Comparison of ENCODE assay signal across 22 mouse cellular contexts in genomic region chr14:47386125-47386524, GRCm38 (mm10). TPM values are rescaled to one million over a fixed set of nuclear protein-coding genes. Genes with fewer than 3 reads are reported as not detected.
A peak's percentile ranks its signal among the peaks of the same experiment; 100 is the strongest.
DNase-seq lines count a peak whose midpoint lies in the region; ATAC-seq and TF ChIP-seq lines count a peak whose summit lies in the region.
"Had no signal": no experiment of that assay in that cellular context is flagged by ENCODE, and none has a peak within 500 bp of the region (broad histone marks: within the 10 kb centered on the region; RNA-seq: fewer than 3 reads in every experiment).

No protein-coding gene starts in this region.

- DNase-seq in heart, adult 9 months (ENCODE audit: low spot score in 2 of 2): no peak
- DNase-seq in liver, postnatal 0 days: no peak
- no peak for DNase-seq in adrenal gland, postnatal 10 days
- DNase-seq: adrenal gland, postnatal 25 days; cerebellum, adult 18-20 months; cerebellum, adult 9-11 months; cerebellum, postnatal 36 days; forebrain, postnatal 0 days; gastrocnemius, postnatal 14 days had no signal

- H3K4me3 ChIP-seq in heart, embryonic 13.5 days: no peak overlapping the region
- H3K4me3 ChIP-seq in liver, embryonic 12.5 days: no peak overlapping the region
- H3K4me3 ChIP-seq in liver, postnatal 0 days (ENCODE audit: low read depth, low read length): no peak overlapping the region
- no peak overlapping the region for H3K4me3 ChIP-seq in intestine, embryonic 15.5 days (replicated peaks)
- no peak overlapping the region for H3K4me3 ChIP-seq in myocyte
- H3K4me3 ChIP-seq in forebrain, embryonic 16.5 days (replicated peaks; ENCODE audit: low read length): no peak overlapping the region
- H3K4me3 ChIP-seq: embryonic facial prominence, embryonic 13.5 days; forebrain, embryonic 12.5 days; hindbrain, embryonic 13.5 days had no signal

- no peak overlapping the region for H3K9ac ChIP-seq in heart, embryonic 13.5 days
- no peak overlapping the region for H3K9ac ChIP-seq in liver, embryonic 12.5 days
- H3K9ac ChIP-seq in liver, postnatal 0 days (replicated peaks): no peak overlapping the region
- no peak overlapping the region for H3K9ac ChIP-seq in intestine, embryonic 15.5 days
- no peak overlapping the region for H3K9ac ChIP-seq in forebrain, embryonic 16.5 days (replicated peaks; ENCODE audit: low read depth, low read length)
- H3K9ac ChIP-seq: embryonic facial prominence, embryonic 13.5 days; forebrain, embryonic 12.5 days; forebrain, postnatal 0 days; hindbrain, embryonic 13.5 days had no signal

- no peaks in the 10 kb centered on the region for H3K27me3 ChIP-seq in heart, embryonic 13.5 days (replicated peaks)
- no peaks in the 10 kb centered on the region for H3K27me3 ChIP-seq in liver, embryonic 12.5 days (replicated peaks)
- H3K27me3 ChIP-seq in liver, postnatal 0 days (ENCODE audit: insufficient read depth, low read length): no peaks in the 10 kb centered on the region
- no peaks in the 10 kb centered on the region for H3K27me3 ChIP-seq in intestine, embryonic 15.5 days (replicated peaks)
- no peaks in the 10 kb centered on the region for H3K27me3 ChIP-seq in myocyte (ENCODE audit: control insufficient read depth, insufficient read depth, insufficient read length)
- H3K27me3 ChIP-seq in forebrain, embryonic 16.5 days (replicated peaks; ENCODE audit: control insufficient read depth, insufficient read depth, low read length): no peaks in the 10 kb centered on the region
- H3K27me3 ChIP-seq: CH12.LX; embryonic facial prominence, embryonic 13.5 days; forebrain, embryonic 12.5 days; hindbrain, embryonic 13.5 days; Patski had no signal

- H3K79me2 ChIP-seq in myocyte (ENCODE audit: control insufficient read depth, insufficient read depth): peaks cover 5% of the 10 kb centered on the region

- no peak for TF ChIP-seq CTCF in liver, postnatal 0 days (IDR thresholded peaks at IDR 0.05; ENCODE audit: low read depth)

- H3K36me3 ChIP-seq in heart, embryonic 13.5 days: peaks cover 45% of the 10 kb centered on the region
- H3K36me3 ChIP-seq in liver, embryonic 12.5 days: peaks cover 59% of the 10 kb centered on the region
- peaks cover 55% of the 10 kb centered on the region for H3K36me3 ChIP-seq in liver, postnatal 0 days (replicated peaks; ENCODE audit: insufficient read depth, low read length)
- H3K36me3 ChIP-seq in intestine, embryonic 15.5 days: peaks cover 14% of the 10 kb centered on the region
- H3K36me3 ChIP-seq in myocyte (ENCODE audit: control insufficient read depth, insufficient read depth): peaks cover 60% of the 10 kb centered on the region
- no peaks in the 10 kb centered on the region; the same call in 1 of the 2 replicates for H3K36me3 ChIP-seq in forebrain, embryonic 16.5 days (ENCODE audit: control insufficient read depth, insufficient read depth)
- H3K36me3 ChIP-seq: hindbrain, embryonic 13.5 days had no signal

- H3K4me1 ChIP-seq in heart, embryonic 13.5 days: peaks cover 13% of the 10 kb centered on the region
- no peaks in the 10 kb centered on the region for H3K4me1 ChIP-seq in liver, embryonic 12.5 days
- H3K4me1 ChIP-seq in liver, postnatal 0 days (ENCODE audit: insufficient read depth): no peaks in the 10 kb centered on the region
- H3K4me1 ChIP-seq in intestine, embryonic 15.5 days (replicated peaks): no peaks in the 10 kb centered on the region
- no peaks in the 10 kb centered on the region for H3K4me1 ChIP-seq in forebrain, embryonic 16.5 days (replicated peaks; ENCODE audit: control insufficient read depth, insufficient read depth, low read length)
- H3K4me1 ChIP-seq: embryonic facial prominence, embryonic 13.5 days; forebrain, embryonic 12.5 days; hindbrain, embryonic 13.5 days had no signal

- H3K9me3 ChIP-seq in heart, embryonic 13.5 days: 0 out of 2 replicates have a peak, but pooled peaks cover 3% of the 10 kb centered on the region
- no peaks in the 10 kb centered on the region for H3K9me3 ChIP-seq in liver, embryonic 12.5 days (replicated peaks)
- H3K9me3 ChIP-seq in liver, postnatal 0 days (ENCODE audit: low read length): no peaks in the 10 kb centered on the region
- no peaks in the 10 kb centered on the region for H3K9me3 ChIP-seq in intestine, embryonic 15.5 days
- H3K9me3 ChIP-seq in forebrain, embryonic 16.5 days (ENCODE audit: control insufficient read depth, low read length): no peaks in the 10 kb centered on the region
- H3K9me3 ChIP-seq: embryonic facial prominence, embryonic 13.5 days; forebrain, embryonic 12.5 days; hindbrain, embryonic 13.5 days had no signal

- no peak for TF ChIP-seq EP300 in liver, postnatal 0 days (IDR thresholded peaks at IDR 0.05; ENCODE audit: low read depth)

- TF ChIP-seq POLR2A in myocyte (IDR thresholded peaks at IDR 0.05; ENCODE audit: insufficient read length, low read depth): no peak

- 0 out of 2 replicates have a peak overlapping the region, but pooled peaks have one; percentile 2 for H3K4me2 ChIP-seq in heart, embryonic 13.5 days
- H3K4me2 ChIP-seq in liver, embryonic 12.5 days: no peak overlapping the region
- no peak overlapping the region for H3K4me2 ChIP-seq in liver, postnatal 0 days (ENCODE audit: low read depth, low read length)
- no peak overlapping the region for H3K4me2 ChIP-seq in intestine, embryonic 15.5 days (replicated peaks)
- no peak overlapping the region for H3K4me2 ChIP-seq in myocyte (ENCODE audit: low read depth)
- no peak overlapping the region for H3K4me2 ChIP-seq in forebrain, embryonic 16.5 days (ENCODE audit: low read length)
- H3K4me2 ChIP-seq: embryonic facial prominence, embryonic 13.5 days; forebrain, embryonic 12.5 days; hindbrain, embryonic 13.5 days had no signal

- H3K27ac ChIP-seq in heart, embryonic 13.5 days (replicated peaks): no peak overlapping the region
- no peak overlapping the region for H3K27ac ChIP-seq in liver, embryonic 12.5 days
- no peak overlapping the region for H3K27ac ChIP-seq in liver, postnatal 0 days (ENCODE audit: low read depth)
- no peak overlapping the region for H3K27ac ChIP-seq in intestine, embryonic 15.5 days
- H3K27ac ChIP-seq in forebrain, embryonic 16.5 days (ENCODE audit: low read length): no peak overlapping the region
- H3K27ac ChIP-seq: embryonic facial prominence, embryonic 13.5 days; forebrain, embryonic 12.5 days; hindbrain, embryonic 13.5 days; hindbrain, postnatal 0 days had no signal

- 32% methylated on average over 11 of the region's 11 CpGs for WGBS in heart, embryonic 13.5 days
- 76% methylated on average over 11 of the region's 11 CpGs for WGBS in liver, embryonic 12.5 days (ENCODE audit: insufficient replicate concordance)
- WGBS in liver, postnatal 0 days (ENCODE audit: insufficient replicate concordance): 63% methylated on average over 11 of the region's 11 CpGs
- WGBS in intestine, embryonic 15.5 days: 61% methylated on average over 11 of the region's 11 CpGs
- WGBS in forebrain, embryonic 16.5 days: 86% methylated on average over 11 of the region's 11 CpGs

- no peak overlapping the region for H3ac ChIP-seq in myocyte (ENCODE audit: control insufficient read depth, insufficient read length)

- ATAC-seq in heart, embryonic 13.5 days (ENCODE audit: extremely low read depth, insufficient number of reproducible peaks, low FRiP score, low TSS enrichment): no peak
- ATAC-seq in liver, embryonic 12.5 days: peak; percentile 44; the same call in 1 of the 2 replicates
- no peak; the same call in 1 of the 2 replicates for ATAC-seq in liver, postnatal 0 days
- ATAC-seq in intestine, embryonic 15.5 days: peak; percentile 95
- ATAC-seq in forebrain, embryonic 16.5 days: no peak
- ATAC-seq: activated CD4-positive, CD25-positive, alpha-beta regulatory T cell, adult 4 months; forebrain, postnatal 0 days; hindbrain, postnatal 0 days; Patski had no signal

TF ChIP-seq in myocyte, 11 proteins besides CTCF, POLR2A, EP300 and RAD21:
- TF ChIP-seq USF1 (IDR thresholded peaks at IDR 0.05; ENCODE audit: low read depth): no peak
- TF ChIP-seq POLR2AphosphoS2 (IDR thresholded peaks at IDR 0.05; ENCODE audit: insufficient read length, low read depth): peak; percentile 67

RNA-seq across cellular contexts. Expression of gene Lgals3, which starts 18.6 kb away (rescaled TPM):
- 2.7 and 4.3 TPM in 2 replicates for polyA plus RNA-seq in heart, embryonic 13.5 days (2015; fragmentation: Nextera tagmentation; extraction: Ambion mirVana)
- 13.7 and 14.6 TPM in 2 replicates for polyA plus RNA-seq in liver, embryonic 12.5 days (2016; fragmentation: Nextera tagmentation; extraction: Ambion mirVana)
- 53.3 and 60.8 TPM in 2 replicates for polyA plus RNA-seq in liver, postnatal 0 days (2015; fragmentation: Nextera tagmentation; extraction: Ambion mirVana)
- polyA plus RNA-seq in intestine, embryonic 15.5 days (2015; fragmentation: Nextera tagmentation; extraction: Ambion mirVana): 19.5 and 25.7 TPM in 2 replicates
- 525 TPM for polyA plus RNA-seq in myocyte (2012; fragmentation: generic; extraction: Trizol)
- polyA plus RNA-seq in forebrain, embryonic 16.5 days (2015; fragmentation: Nextera tagmentation; extraction: Ambion mirVana): 2.2 and 2.9 TPM in 2 replicates
- 1 to 10 TPM; 6.9 to 7.0 TPM for total RNA-seq in adrenal gland, postnatal 10 days (2021)

RNA-seq across cellular contexts. Expression of gene Dlgap5, which starts 32.1 kb away (rescaled TPM):
- 31.0 and 33.4 TPM in 2 replicates for polyA plus RNA-seq in heart, embryonic 13.5 days (2015; fragmentation: Nextera tagmentation; extraction: Ambion mirVana)
- 68.0 and 73.9 TPM in 2 replicates for polyA plus RNA-seq in liver, embryonic 12.5 days (2016; fragmentation: Nextera tagmentation; extraction: Ambion mirVana)
- polyA plus RNA-seq in liver, postnatal 0 days (2015; fragmentation: Nextera tagmentation; extraction: Ambion mirVana): 16.9 and 17.9 TPM in 2 replicates
- 35.3 and 35.4 TPM in 2 replicates for polyA plus RNA-seq in intestine, embryonic 15.5 days (2015; fragmentation: Nextera tagmentation; extraction: Ambion mirVana)
- 16.3 TPM for polyA plus RNA-seq in myocyte (2012; fragmentation: generic; extraction: Trizol)
- 15.9 and 16.5 TPM in 2 replicates for polyA plus RNA-seq in forebrain, embryonic 16.5 days (2015; fragmentation: Nextera tagmentation; extraction: Ambion mirVana)
- 10 to 100 TPM in 1 of 2 experiments, 1 to 10 TPM in 1; 9.4 to 12.9 TPM for total RNA-seq in adrenal gland, postnatal 10 days (2021)
- total RNA-seq: gastrocnemius, adult 18-20 months had no signal

Comparison
In these comparisons a context has a peak if more than half of its experiments do, and no peak if none do; other contexts are left out.
1. ATAC-seq: peak in liver, embryonic 12.5 days (single experiment) and intestine, embryonic 15.5 days (single experiment); none in heart, embryonic 13.5 days (single experiment), liver, postnatal 0 days (single experiment) and forebrain, embryonic 16.5 days (single experiment).